Mouse (Mus musculus) MN1 (cell line): Measurements from ENCODE around the gene Gng12.

Experiments
- DNase-seq: peaks from one replicate; pipeline ENCODE4 v3.0.0-alpha.2; 2016; ENCODE audit warnings: low spot score

Gene Gng12

DNA sequence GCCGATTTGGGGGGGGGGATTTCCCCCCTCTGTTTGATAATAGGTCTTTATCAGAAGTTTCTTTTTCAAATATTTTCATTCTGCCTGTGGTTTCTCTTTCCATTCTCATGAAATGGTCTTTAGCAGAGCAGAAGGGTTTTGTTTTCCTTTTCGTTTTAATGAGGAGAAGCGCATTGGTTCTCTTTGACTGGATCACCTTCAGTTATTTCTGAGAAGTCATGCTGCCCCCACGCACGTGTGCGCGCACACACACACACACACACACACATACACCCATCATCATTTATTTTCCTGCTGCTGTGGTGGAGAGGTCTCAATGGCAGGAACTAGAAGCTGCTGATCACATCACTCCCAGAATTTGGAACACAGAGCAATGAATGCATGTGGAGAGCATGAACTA lies 20.8 kb downstream of the Gng12 start:
- DNase-seq: no peak

DNA sequence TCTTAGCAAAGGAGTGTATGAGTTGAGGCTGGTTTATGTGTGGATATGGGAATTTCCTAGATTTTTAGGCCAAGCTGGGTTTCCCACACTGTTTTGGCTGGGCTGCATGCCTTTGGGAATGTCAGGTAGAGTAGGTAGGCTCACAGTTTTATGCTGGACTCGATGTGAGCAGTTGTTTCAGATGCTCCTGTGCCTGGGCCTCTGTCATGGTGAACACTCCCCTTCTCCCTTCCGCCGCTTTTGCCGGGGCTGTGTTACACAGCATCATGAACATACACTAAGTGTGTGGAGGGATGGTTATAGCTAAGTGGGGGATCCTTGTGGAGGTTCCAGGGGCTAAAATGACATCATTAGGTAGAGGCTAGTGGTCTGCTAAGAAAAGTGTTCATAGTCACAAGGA lies 24.6 kb downstream of the Gng12 start:
- DNase-seq: no peak

GRCm38 (mm10) chr6:66921755-66922154 lies 25.6 kb downstream of the Gng12 start:
- no peak for DNase-seq

DNA sequence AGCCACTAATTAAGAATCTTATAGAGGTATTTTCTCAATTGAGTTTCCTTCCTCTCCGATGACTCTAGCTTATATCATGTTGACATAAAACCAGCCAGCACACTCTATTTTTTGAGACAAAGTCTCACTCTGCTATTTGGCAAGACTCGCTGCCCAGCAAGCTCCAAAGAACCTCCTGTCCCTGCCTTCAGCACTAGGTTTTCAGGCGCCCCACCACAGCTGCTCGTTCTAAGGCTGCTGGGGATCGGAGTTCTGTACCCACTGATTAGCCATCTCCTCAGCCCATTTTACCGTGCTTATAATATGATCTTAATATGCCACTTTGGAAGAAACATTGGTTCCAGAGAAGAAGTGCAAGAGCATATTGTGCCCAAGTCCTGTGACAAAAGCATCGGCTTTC lies 26.3 kb downstream of the Gng12 start:
- no peak for DNase-seq

DNA sequence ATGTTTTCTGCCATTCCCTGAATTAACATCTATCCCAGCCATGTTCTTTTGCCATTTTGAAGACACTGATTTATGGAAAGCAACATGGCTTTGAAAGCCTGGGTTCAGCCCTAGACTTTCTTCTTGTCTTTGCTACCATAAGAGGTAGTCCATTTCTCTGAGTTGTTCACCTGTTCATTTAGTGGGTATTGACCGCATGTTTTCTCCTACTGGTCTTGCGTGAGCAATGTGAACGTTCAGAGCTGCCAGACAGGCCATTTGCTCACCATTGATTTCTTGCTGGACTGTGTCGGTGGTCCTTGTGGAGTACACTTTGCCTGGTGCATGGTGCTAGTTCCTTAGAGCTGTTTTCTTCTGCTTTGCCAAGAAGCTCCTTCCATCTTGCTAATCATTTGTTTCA lies 27.7 kb downstream of the Gng12 start:
- DNase-seq: no peak

GRCm38 (mm10) chr6:66924315-66924965 lies 28.2 kb downstream of the Gng12 start:
- DNase-seq: no peak

DNA sequence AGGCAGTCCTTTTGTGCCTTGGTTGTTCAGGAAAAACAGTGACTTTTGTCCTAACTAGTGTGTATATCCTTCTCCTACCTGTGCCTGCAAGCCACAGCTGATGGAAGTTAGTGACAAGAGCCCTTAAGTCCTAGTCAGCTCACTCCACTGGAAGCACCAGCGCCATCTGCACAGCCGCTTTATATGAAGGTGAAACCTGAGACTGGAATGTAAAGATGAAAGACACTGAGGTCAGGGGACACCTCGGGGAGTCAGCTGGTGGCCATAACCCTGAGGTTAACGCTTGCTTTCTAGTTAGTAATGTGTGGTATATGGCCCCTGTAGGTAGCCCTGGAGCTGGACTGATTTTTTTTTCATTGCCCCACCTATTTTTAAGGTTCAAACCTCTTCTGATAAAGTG lies 30.1 kb downstream of the Gng12 start:
- no peak for DNase-seq

- DNase-seq: no peak
Observed at GRCm38 (mm10) chr6:66928972-66929645, 32.9 kb downstream of the Gng12 start.

GRCm38 (mm10) chr6:66929694-66930093 lies 33.5 kb downstream of the Gng12 start:
- no peak for DNase-seq

GRCm38 (mm10) chr6:66932206-66932819 lies 36.1 kb downstream of the Gng12 start:
- DNase-seq: no peak

DNA sequence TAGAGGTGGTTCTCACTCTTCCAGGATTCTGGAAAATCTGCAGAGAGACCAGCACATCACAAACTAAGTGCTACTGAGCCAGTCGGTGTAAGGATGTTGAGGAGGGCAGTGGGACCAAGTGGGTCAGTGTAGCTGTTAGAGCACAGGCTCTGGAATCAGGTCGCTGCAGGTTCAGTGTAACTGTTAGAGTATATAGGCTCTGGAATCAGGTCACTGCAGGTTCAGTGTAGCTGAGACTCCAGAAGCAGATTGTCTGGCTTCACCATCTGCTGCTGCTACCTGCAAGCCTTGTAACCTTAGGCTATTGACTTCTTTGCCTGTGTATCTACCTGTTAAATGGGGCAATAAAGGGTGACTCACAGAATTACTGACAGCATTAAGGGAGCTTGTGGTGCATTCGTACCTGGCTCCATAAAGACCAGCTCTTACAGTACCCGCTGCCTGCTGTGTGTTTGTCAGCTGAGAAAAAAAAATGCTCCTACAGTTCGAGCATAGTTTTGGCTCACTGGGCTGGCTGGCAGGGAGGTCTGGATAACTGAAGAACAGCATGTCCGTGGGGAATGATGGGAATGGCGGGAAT lies 44.5 kb downstream of the Gng12 start:
- DNase-seq: no peak

GRCm38 (mm10) chr6:66941792-66942191 lies 45.6 kb downstream of the Gng12 start:
- DNase-seq: no peak

DNA sequence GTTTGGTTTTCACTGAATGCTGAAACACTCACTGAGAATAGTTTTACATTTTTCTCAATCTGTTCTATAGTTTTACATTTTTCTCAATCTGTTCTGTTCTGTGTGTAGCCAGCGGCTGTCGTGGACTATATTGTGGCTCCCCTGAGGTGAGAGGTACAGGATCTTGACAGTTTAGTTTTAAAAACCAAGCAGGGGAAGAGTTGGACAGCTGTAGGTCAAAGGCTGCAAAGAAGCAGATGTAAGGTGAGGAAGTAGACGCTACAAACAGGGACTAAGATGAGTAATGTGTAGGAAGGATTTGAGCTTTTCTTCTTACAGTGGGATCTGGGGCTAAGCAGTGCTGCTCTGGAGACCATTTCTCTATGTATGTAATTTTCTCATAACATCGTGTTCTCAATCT lies 46.6 kb downstream of the Gng12 start:
- DNase-seq: no peak

DNA sequence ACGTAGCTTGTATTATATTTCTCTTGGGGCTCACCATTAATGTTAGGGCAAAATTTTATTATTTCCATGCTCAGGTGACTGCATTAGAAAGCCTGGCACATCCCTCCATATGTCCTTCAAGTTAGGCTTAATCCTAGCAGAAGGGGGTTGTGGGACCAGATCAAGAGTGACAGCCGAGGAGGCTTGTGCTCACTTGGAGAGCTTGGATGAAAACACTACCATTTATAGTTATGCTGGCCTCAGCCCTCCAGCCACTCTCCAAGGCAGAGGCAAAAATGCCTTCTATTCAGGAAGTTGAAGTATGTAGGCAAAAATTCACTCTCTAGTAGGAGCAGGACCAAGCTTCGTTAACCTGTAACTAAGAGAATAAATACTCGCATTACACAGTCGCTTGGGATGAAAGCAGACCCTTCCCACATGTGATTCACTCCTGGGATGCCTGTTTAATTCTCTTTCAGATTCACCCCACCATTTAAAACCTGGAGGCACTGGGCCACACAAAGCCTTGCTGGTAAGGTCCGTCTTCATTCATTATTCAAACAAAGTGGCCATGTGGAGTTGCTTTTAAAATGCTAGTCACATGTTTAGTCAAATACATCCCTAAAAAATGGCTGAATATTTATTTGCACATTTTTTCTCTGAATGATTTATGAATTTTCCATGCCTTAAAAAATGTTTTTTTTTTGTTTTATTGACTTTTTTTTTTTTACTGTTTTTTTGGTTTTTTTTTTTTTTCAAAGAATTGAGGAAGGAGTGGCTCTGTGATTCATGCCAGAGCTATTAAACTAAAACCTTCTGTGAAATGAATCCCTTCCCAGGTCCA lies 47.4 kb downstream of the Gng12 start:
- no peak for DNase-seq

GRCm38 (mm10) chr6:66944190-66945003 lies 48.2 kb downstream of the Gng12 start:
- DNase-seq: no peak

DNA sequence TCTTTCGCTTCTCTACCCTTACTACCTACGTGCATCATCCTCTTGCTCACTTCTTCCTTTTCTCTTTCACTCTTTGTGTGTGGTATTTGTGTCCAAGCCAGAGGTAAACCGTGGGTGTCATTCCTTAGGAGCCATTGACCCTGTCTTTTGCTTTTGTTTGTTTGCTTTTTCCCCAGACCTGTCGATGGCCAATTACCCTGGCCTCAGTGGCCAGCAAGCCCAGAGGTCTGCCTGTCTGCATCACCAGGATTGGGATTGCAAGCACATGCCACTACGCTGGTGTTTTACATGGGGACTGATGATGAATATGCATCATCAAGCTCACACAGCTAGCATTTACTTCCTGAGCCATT lies 48.8 kb downstream of the Gng12 start:
- no peak for DNase-seq

- no peak for DNase-seq
Observed at GRCm38 (mm10) chr6:66948111-66948510, 51.9 kb downstream of the Gng12 start.

GRCm38 (mm10) chr6:66948848-66949247 lies 52.7 kb downstream of the Gng12 start:
- DNase-seq: no peak

- DNase-seq: no peak
Observed at GRCm38 (mm10) chr6:66951726-66952418, 55.7 kb downstream of the Gng12 start.

DNA sequence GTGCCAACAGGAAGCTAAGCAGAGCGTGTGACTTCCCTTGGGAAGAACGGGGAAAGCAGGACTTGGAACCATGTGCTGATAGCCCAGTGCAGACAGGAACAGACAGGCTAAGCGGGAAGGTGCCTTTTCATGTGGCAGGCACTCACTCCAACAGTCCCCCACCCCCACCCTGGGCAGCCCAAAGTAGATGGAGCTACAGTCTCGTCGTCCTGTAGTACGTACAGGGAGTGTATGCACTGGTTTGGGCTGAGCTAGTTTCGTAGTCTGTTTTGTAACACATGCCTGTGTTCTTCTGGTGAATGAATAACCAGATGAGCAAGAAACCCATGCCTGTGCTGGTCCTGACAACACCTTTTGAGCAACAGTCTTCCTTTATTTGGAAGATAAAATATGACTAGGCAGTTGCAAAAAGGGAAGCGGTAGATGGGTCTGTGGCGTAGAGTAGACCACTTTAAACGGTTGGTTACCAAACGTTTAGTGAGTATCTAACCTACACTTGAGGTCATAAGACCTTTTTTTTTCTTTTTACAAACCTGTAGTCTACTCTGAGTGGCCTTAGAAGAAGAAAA lies 57.8 kb downstream of the Gng12 start:
- no peak for DNase-seq
